ENCODE assay signal across 13 mouse cellular contexts in genomic region chr11:72485157-72485556, GRCm38 (mm10). TPM values are rescaled to one million over a fixed set of nuclear protein-coding genes. Genes with fewer than 3 reads are reported as not detected.
DNase-seq lines count a peak whose midpoint lies in the region; ATAC-seq and TF ChIP-seq lines count a peak whose summit lies in the region.
"Had no signal": no experiment of that assay in that cellular context is flagged by ENCODE, and none has a peak within 500 bp of the region (broad histone marks: within the 10 kb centered on the region; RNA-seq: fewer than 3 reads in every experiment).

No protein-coding gene starts in this region.

- no peak for ATAC-seq in hindbrain, embryonic 16.5 days

- H3K27me3 ChIP-seq in hindbrain, embryonic 10.5 days (ENCODE audit: insufficient read depth, poor library complexity, severe bottlenecking): peaks cover 35% of the 10 kb centered on the region
- no peaks in the 10 kb centered on the region for H3K27me3 ChIP-seq in hindbrain, embryonic 16.5 days (replicated peaks; ENCODE audit: control insufficient read depth, insufficient read depth, low read length)
- peaks cover 13% of the 10 kb centered on the region; the same call in 1 of the 2 replicates for H3K27me3 ChIP-seq in thymus, adult 2 months (ENCODE audit: control insufficient read depth, insufficient read depth, low read length)

- TF ChIP-seq CTCF in thymus, adult 2 months (IDR thresholded peaks at IDR 0.05; ENCODE audit: borderline replicate concordance, control insufficient read depth, extremely low read depth, insufficient read depth, low read length, poor library complexity): no peak

- DNase-seq in hindbrain, embryonic 10.5 days (ENCODE audit: low spot score): no peak
- peak; percentile 11 for DNase-seq in thymus, postnatal 0 days (ENCODE audit: low spot score)
- DNase-seq in thymus, adult 2 months: no peak
- DNase-seq in left cerebral cortex, postnatal 4 days: peak; percentile 76
- DNase-seq in spleen, adult 12 weeks (ENCODE audit: low spot score): no peak
- no peak for DNase-seq in Muller cell, postnatal 12 days (ENCODE audit: inconsistent ontology term)
- no peak for DNase-seq in spleen, postnatal 10 days (ENCODE audit: low spot score in 2 of 2)
- DNase-seq: heart, adult 2 months; heart, postnatal 4 days had no signal

- no peak overlapping the region for H3K4me3 ChIP-seq in hindbrain, embryonic 10.5 days
- no peak overlapping the region for H3K4me3 ChIP-seq in hindbrain, embryonic 16.5 days (ENCODE audit: low read length)
- H3K4me3 ChIP-seq in thymus, adult 2 months (ENCODE audit: control insufficient read depth, insufficient read depth, low read length): no peak overlapping the region
- H3K4me3 ChIP-seq: erythroblast, embryonic 14.5 days; heart, adult 2 months had no signal

- intact Hi-C loops in left cerebral cortex, postnatal 4 days (cut with DNase I): no loop called here

- no peak overlapping the region for H3K4me2 ChIP-seq in hindbrain, embryonic 16.5 days (ENCODE audit: low read length)

- 62% methylated on average over 5 of the region's 5 CpGs for WGBS in hindbrain, embryonic 10.5 days
- WGBS in hindbrain, embryonic 16.5 days: 28% methylated on average over 5 of the region's 5 CpGs
- WGBS in thymus, adult 2 months: 27% methylated on average over 5 of the region's 5 CpGs

- peaks cover 64% of the 10 kb centered on the region for H3K4me1 ChIP-seq in hindbrain, embryonic 10.5 days (replicated peaks)
- peaks cover 37% of the 10 kb centered on the region for H3K4me1 ChIP-seq in hindbrain, embryonic 16.5 days (ENCODE audit: control insufficient read depth, insufficient read depth, low read depth, low read length)
- H3K4me1 ChIP-seq in thymus, adult 2 months (replicated peaks; ENCODE audit: control insufficient read depth, insufficient read depth, low read length): peaks cover 9% of the 10 kb centered on the region; the same call in 1 of the 2 replicates

- no peak overlapping the region for H3K9ac ChIP-seq in hindbrain, embryonic 16.5 days (ENCODE audit: low read depth, low read length)

- no peak for TF ChIP-seq POLR2A in thymus, adult 2 months (IDR thresholded peaks at IDR 0.05; ENCODE audit: control insufficient read depth, extremely low read depth, insufficient read depth, low read length, poor library complexity)

- no peaks in the 10 kb centered on the region for H3K36me3 ChIP-seq in hindbrain, embryonic 10.5 days
- H3K36me3 ChIP-seq in hindbrain, embryonic 16.5 days (ENCODE audit: control insufficient read depth, insufficient read depth, low read length): no peaks in the 10 kb centered on the region
- no peaks in the 10 kb centered on the region for H3K36me3 ChIP-seq in thymus, adult 2 months (ENCODE audit: control insufficient read depth, insufficient read depth, low read length)

- H3K27ac ChIP-seq in hindbrain, embryonic 10.5 days: peak overlapping the region; percentile 13; the same call in 1 of the 2 replicates
- H3K27ac ChIP-seq in hindbrain, embryonic 16.5 days (ENCODE audit: low read depth, low read length): no peak overlapping the region
- H3K27ac ChIP-seq in thymus, adult 2 months (ENCODE audit: control insufficient read depth, insufficient read depth, low read length): no peak overlapping the region
- H3K27ac ChIP-seq: heart, adult 2 months had no signal

- H3K9me3 ChIP-seq in hindbrain, embryonic 10.5 days: no peaks in the 10 kb centered on the region
- H3K9me3 ChIP-seq in hindbrain, embryonic 16.5 days (ENCODE audit: control insufficient read depth, low read length): no peaks in the 10 kb centered on the region

RNA-seq across cellular contexts. Expression of gene Spns2, which starts 4.5 kb away (rescaled TPM):
- polyA plus RNA-seq in hindbrain, embryonic 10.5 days (2016; fragmentation: Nextera tagmentation; extraction: Ambion mirVana): 4.0 and 5.5 TPM in 2 replicates
- polyA plus RNA-seq in hindbrain, embryonic 16.5 days (2015; fragmentation: Nextera tagmentation; extraction: Ambion mirVana): 6.0 and 8.2 TPM in 2 replicates
- polyA plus RNA-seq in thymus, postnatal 0 days (2015; fragmentation: Nextera tagmentation; extraction: Ambion mirVana): 1.4 and 1.5 TPM in 2 replicates
- 8.9 and 10.6 TPM in 2 replicates for polyA plus RNA-seq in thymus, adult 2 months (2012; rRNA removed)
- 10 to 100 TPM; 36.5 to 37.0 TPM for total RNA-seq in left cerebral cortex, postnatal 4 days (2021)

RNA-seq across cellular contexts. Expression of gene Mybbp1a, which starts 44.0 kb away (rescaled TPM):
- 148 and 215 TPM in 2 replicates for polyA plus RNA-seq in hindbrain, embryonic 10.5 days (2016; fragmentation: Nextera tagmentation; extraction: Ambion mirVana)
- polyA plus RNA-seq in hindbrain, embryonic 16.5 days (2015; fragmentation: Nextera tagmentation; extraction: Ambion mirVana): 54.2 and 63.0 TPM in 2 replicates
- polyA plus RNA-seq in thymus, postnatal 0 days (2015; fragmentation: Nextera tagmentation; extraction: Ambion mirVana): 124 and 128 TPM in 2 replicates
- 57.1 and 67.8 TPM in 2 replicates for polyA plus RNA-seq in thymus, adult 2 months (2012; rRNA removed)
- total RNA-seq in left cerebral cortex, postnatal 4 days (2021): 10 to 100 TPM; 68.3 to 77.3 TPM

RNA-seq across cellular contexts. Expression of gene Ggt6, which starts 49.8 kb away (rescaled TPM):
- polyA plus RNA-seq in hindbrain, embryonic 10.5 days (2016; fragmentation: Nextera tagmentation; extraction: Ambion mirVana): not detected in 2 replicates
- not detected in 2 replicates for polyA plus RNA-seq in hindbrain, embryonic 16.5 days (2015; fragmentation: Nextera tagmentation; extraction: Ambion mirVana)
- polyA plus RNA-seq in thymus, postnatal 0 days (2015; fragmentation: Nextera tagmentation; extraction: Ambion mirVana): 1.0 and 1.1 TPM in 2 replicates
- 4.0 and 4.3 TPM in 2 replicates for polyA plus RNA-seq in thymus, adult 2 months (2012; rRNA removed)
- total RNA-seq in left cerebral cortex, postnatal 4 days (2021): not detected
- total RNA-seq: common myeloid progenitor, adult 5-6 weeks; heart, adult 2 months; heart, postnatal 4 days had no signal
- polyA plus RNA-seq: erythroblast, embryonic 14.5 days; neural tube, embryonic 14.5 days had no signal

Comparison
In these comparisons a context has a peak if more than half of its experiments do, and no peak if none do; other contexts are left out.
1. DNase-seq: peak in thymus, postnatal 0 days (single experiment) and left cerebral cortex, postnatal 4 days (single experiment); none in hindbrain, embryonic 10.5 days (single experiment), thymus, adult 2 months (single experiment), spleen, adult 12 weeks (single experiment), Muller cell, postnatal 12 days (single experiment) and spleen, postnatal 10 days (0 of 2).